Mouse (Mus musculus) small intestine, adult 2 months (tissue): ENCODE results near the gene Sdr9c7.

Experiments
- CTCF ChIP-seq: fragments of 200-500 bp; IDR thresholded peaks from 2 replicates; pipeline ENCODE4 v1.5.1; 2012; ENCODE audit warnings: low read depth, mild to moderate bottlenecking, control low read depth, inconsistent platforms, low read length, moderate library complexity, mixed read lengths; ENCODE audit not compliant: insufficient replicate concordance, insufficient read length; ENCODE audit errors: extremely low read depth
- POLR2A ChIP-seq: fragments of 200-500 bp; IDR thresholded peaks from 2 replicates; pipeline ENCODE4 v1.6.1; 2012; ENCODE audit warnings: low read depth, mild to moderate bottlenecking, control low read depth, inconsistent platforms, low read length, moderate library complexity

DNA sequence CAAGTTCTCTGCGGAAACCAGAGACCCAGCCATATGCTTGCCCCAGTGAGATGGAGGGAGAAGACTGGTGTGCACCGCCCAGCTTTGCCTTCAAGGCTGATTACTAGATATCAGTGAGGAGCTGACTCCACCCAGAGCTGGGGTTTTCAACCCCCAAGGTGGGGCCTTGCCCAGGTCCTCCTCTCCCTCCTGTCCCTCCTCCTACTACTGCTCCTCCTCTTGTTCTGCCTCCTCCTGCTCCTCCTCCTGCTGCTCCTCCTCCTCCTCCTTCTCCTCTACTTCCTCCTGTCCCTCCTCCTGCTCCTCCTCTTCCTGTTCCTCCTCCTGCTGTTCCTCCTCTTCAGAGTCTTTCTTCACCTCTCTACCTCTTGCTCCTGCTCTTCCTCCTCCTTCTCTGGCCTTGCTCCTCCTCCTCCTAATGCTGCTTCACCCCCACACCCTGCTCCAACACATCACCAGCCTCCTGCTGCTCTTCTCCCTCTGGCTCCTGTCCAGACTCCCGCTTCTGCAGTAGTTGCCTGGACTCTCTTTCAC, 19.1 kb upstream of the Sdr9c7 start:
- TF ChIP-seq POLR2A = no peak; the same call in 1 of the 2 replicates
- TF ChIP-seq CTCF = no peak
